11 mouse cellular contexts compared by ENCODE assay signal in the genomic region with DNA sequence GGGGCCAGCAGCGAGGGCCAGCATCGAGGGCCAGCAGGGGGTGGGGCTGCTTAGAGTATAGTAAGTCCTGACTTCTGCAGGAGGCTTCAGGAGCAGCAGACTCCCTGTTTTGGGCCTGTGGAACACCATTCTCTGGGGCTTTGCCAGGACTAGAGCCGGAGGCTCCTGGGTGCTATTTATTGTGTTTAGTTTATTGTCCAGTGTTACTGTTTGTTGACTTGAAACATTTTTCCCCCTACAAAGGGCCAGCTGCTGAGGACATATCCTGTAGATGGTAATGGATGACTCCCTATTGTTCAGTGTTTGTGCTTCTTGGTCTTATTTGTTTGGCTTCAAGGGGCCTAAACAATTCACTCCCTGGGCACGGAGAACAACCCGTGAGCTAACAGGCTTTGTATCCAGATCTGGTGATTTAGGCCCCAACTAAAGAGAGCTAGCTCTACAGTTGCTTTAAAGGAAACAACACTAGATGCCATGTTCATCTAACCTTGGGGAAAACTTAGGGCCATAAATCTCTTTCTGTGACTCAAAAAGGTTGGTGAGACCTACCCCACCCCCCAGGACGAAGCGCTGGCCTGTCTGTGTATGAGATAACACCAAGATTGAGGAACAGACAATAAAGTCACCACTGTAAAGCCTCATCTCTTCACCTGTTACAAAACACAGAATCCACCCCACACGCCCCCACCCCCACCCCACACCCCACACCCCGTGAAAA.
DNase-seq lines count a peak whose midpoint lies in the region; ATAC-seq and TF ChIP-seq lines count a peak whose summit lies in the region.
"Had no signal": no experiment of that assay in that cellular context is flagged by ENCODE, and none has a peak within 500 bp of the region (broad histone marks: within the 10 kb centered on the region; RNA-seq: fewer than 3 reads in every experiment).

No protein-coding gene starts in this region.

- H3K4me3 ChIP-seq in gastrocnemius, adult 2 months, result peak overlapping the region; percentile 46; the same call in 1 of the 2 replicates
- H3K4me3 ChIP-seq in midbrain, embryonic 10.5 days, result no peak overlapping the region
- no peak overlapping the region for H3K4me3 ChIP-seq in midbrain, embryonic 15.5 days
- H3K4me3 ChIP-seq in kidney, postnatal 0 days (replicated peaks; ENCODE audit: low read depth, low read length), result no peak overlapping the region
- H3K4me3 ChIP-seq: embryonic facial prominence, embryonic 13.5 days; limb, embryonic 13.5 days had no signal

- no peak overlapping the region for H3K9ac ChIP-seq in midbrain, embryonic 15.5 days
- no peak overlapping the region for H3K9ac ChIP-seq in kidney, postnatal 0 days (ENCODE audit: low read depth, low read length)
- H3K9ac ChIP-seq: embryonic facial prominence, embryonic 13.5 days; limb, embryonic 13.5 days had no signal

- no peaks in the 10 kb centered on the region for H3K36me3 ChIP-seq in midbrain, embryonic 10.5 days
- H3K36me3 ChIP-seq in midbrain, embryonic 15.5 days (replicated peaks), result no peaks in the 10 kb centered on the region
- H3K36me3 ChIP-seq in kidney, postnatal 0 days (ENCODE audit: insufficient read depth, low read length), result no peaks in the 10 kb centered on the region
- H3K36me3 ChIP-seq: embryonic facial prominence, embryonic 13.5 days; limb, embryonic 13.5 days had no signal

- intact Hi-C loops in gastrocnemius, adult 2 months (cut with DNase I), result loop anchor here (5.0 kb wide), 1 partner anchor 47 kb away; no protein-coding TSS in a partner anchor

- no peak overlapping the region for H3K4me2 ChIP-seq in midbrain, embryonic 15.5 days
- H3K4me2 ChIP-seq in kidney, postnatal 0 days (ENCODE audit: low read length), result no peak overlapping the region
- H3K4me2 ChIP-seq: embryonic facial prominence, embryonic 13.5 days; limb, embryonic 13.5 days had no signal

- ATAC-seq in midbrain, embryonic 15.5 days (replicated peaks), result no peak
- ATAC-seq in kidney, postnatal 0 days (replicated peaks; ENCODE audit: low FRiP score, low read depth), result no peak
- ATAC-seq in megakaryocyte, adult 5-6 weeks (ENCODE audit: poor library complexity, severe bottlenecking), result peak; percentile 1
- ATAC-seq: midbrain, embryonic 16.5 days had no signal

- 79% methylated on average over 9 of the region's 9 CpGs for whole genome bisulfite sequencing in midbrain, embryonic 10.5 days
- 76% methylated on average over 9 of the region's 9 CpGs for WGBS in midbrain, embryonic 15.5 days
- 63% methylated on average over 9 of the region's 9 CpGs for WGBS in kidney, postnatal 0 days

- no peak for DNase-seq in gastrocnemius, adult 2 months
- DNase-seq in gastrocnemius, postnatal 10 days, result no peak
- DNase-seq in midbrain, embryonic 10.5 days (ENCODE audit: low spot score), result no peak
- DNase-seq in kidney, postnatal 0 days (ENCODE audit: low spot score), result no peak
- no peak for DNase-seq in right cerebral cortex, postnatal 10 days (ENCODE audit: low spot score in 2 of 2)
- no peak for DNase-seq in testis, postnatal 10 days (ENCODE audit: low spot score)

- no peaks in the 10 kb centered on the region for H3K27me3 ChIP-seq in midbrain, embryonic 10.5 days (ENCODE audit: low read depth, poor library complexity, severe bottlenecking)
- no peaks in the 10 kb centered on the region for H3K27me3 ChIP-seq in midbrain, embryonic 15.5 days (replicated peaks)
- H3K27me3 ChIP-seq in kidney, postnatal 0 days (ENCODE audit: insufficient read depth, low read length), result no peaks in the 10 kb centered on the region
- H3K27me3 ChIP-seq: embryonic facial prominence, embryonic 13.5 days; limb, embryonic 13.5 days had no signal

- no peaks in the 10 kb centered on the region for H3K9me3 ChIP-seq in midbrain, embryonic 10.5 days (replicated peaks)
- no peaks in the 10 kb centered on the region for H3K9me3 ChIP-seq in midbrain, embryonic 15.5 days
- no peaks in the 10 kb centered on the region for H3K9me3 ChIP-seq in kidney, postnatal 0 days (replicated peaks; ENCODE audit: low read length)
- H3K9me3 ChIP-seq: embryonic facial prominence, embryonic 13.5 days; limb, embryonic 13.5 days had no signal

- no peak for TF ChIP-seq CTCF in gastrocnemius, adult 2 months (IDR thresholded peaks at IDR 0.05)
- no peak for TF ChIP-seq CTCF in kidney, postnatal 0 days (IDR thresholded peaks at IDR 0.05; ENCODE audit: low read depth)

- peak overlapping the region; percentile 83 for H3K27ac ChIP-seq in gastrocnemius, adult 2 months
- H3K27ac ChIP-seq in midbrain, embryonic 10.5 days (replicated peaks), result 0 out of 2 replicates have a peak overlapping the region, but pooled peaks have one; percentile 33
- H3K27ac ChIP-seq in midbrain, embryonic 15.5 days, result no peak overlapping the region
- peak overlapping the region; percentile 71 for H3K27ac ChIP-seq in kidney, postnatal 0 days
- H3K27ac ChIP-seq: embryonic facial prominence, embryonic 13.5 days; limb, embryonic 13.5 days had no signal

- H3K4me1 ChIP-seq in midbrain, embryonic 10.5 days, result no peaks in the 10 kb centered on the region
- H3K4me1 ChIP-seq in midbrain, embryonic 15.5 days, result no peaks in the 10 kb centered on the region
- no peaks in the 10 kb centered on the region for H3K4me1 ChIP-seq in kidney, postnatal 0 days (replicated peaks; ENCODE audit: insufficient read depth, low read length)
